Mouse (Mus musculus) midbrain, postnatal 0 days (tissue): ENCODE data around the gene Lmod2. TPM values are rescaled to one million over a fixed set of nuclear protein-coding genes. Genes with fewer than 3 reads are reported as not detected.

Experiments used
- ATAC-seq: fragments of 200-750 bp; cut with Nextera tagmentation; 2 replicates; pipeline ENCODE4 v1.8.0; 2017; ENCODE audit warnings: moderate number of reproducible peaks, mild to moderate bottlenecking, moderate TSS enrichment, moderate library complexity; ENCODE audit not compliant: low FRiP score
- DNase-seq: peaks from one replicate; pipeline ENCODE4 v3.0.0-alpha.2; 2015; ENCODE audit warnings: low spot score
- H3K27ac ChIP-seq: fragments of 300-500 bp; sonication (generic); 2 replicates; pipeline ENCODE4 v1.5.1; 2014; ENCODE audit warnings: low read depth, mild to moderate bottlenecking, low read length, mixed read lengths
- H3K27me3 ChIP-seq: fragments of 300-500 bp; sonication (generic); 2 replicates; pipeline ENCODE4 v1.6.1; 2014; ENCODE audit warnings: low read length, control low read depth, mixed read lengths; ENCODE audit not compliant: insufficient read depth
- H3K36me3 ChIP-seq: fragments of 300-500 bp; sonication (generic); 2 replicates; pipeline ENCODE4 v1.6.1; 2014; ENCODE audit warnings: low read length, control low read depth, mixed read lengths; ENCODE audit not compliant: insufficient read depth
- H3K4me1 ChIP-seq: fragments of 300-500 bp; sonication (generic); 2 replicates; pipeline ENCODE4 v1.6.1; 2014; ENCODE audit warnings: mild to moderate bottlenecking, control low read depth, antibody characterized with exemption, low read length, mixed read lengths; ENCODE audit not compliant: insufficient read depth
- H3K4me2 ChIP-seq: fragments of 300-500 bp; sonication (generic); 2 replicates; pipeline ENCODE4 v1.6.1; 2014; ENCODE audit warnings: low read depth, mild to moderate bottlenecking, low read length, mixed read lengths; ENCODE audit not compliant: poor library complexity, severe bottlenecking
- H3K4me3 ChIP-seq: fragments of 300-500 bp; sonication (generic); 2 replicates; pipeline ENCODE4 v1.5.1; 2014; ENCODE audit warnings: low read depth, mild to moderate bottlenecking, low read length, moderate library complexity
- H3K9ac ChIP-seq: fragments of 300-500 bp; sonication (generic); replicated peaks from 2 replicates; pipeline ENCODE4 v1.6.1; 2014; ENCODE audit warnings: mild to moderate bottlenecking, low read length, moderate library complexity, mixed read lengths; ENCODE audit not compliant: poor library complexity, severe bottlenecking
- H3K9me3 ChIP-seq: fragments of 300-500 bp; sonication (generic); 2 replicates; pipeline ENCODE4 v1.6.1; 2016; ENCODE audit warnings: low read length, control low read depth
- CTCF ChIP-seq: IDR thresholded peaks from 2 replicates; pipeline ENCODE4 v1.5.1; 2016; ENCODE audit warnings: antibody characterized with exemption, mild to moderate bottlenecking
- WGBS: fragments of 180-500 bp; shearing (Covaris S2); extraction: QIAGEN DNeasy Blood & Tissue Kit; methylation state at CpG from one replicate; pipeline ENCODE4 v1.1.7; 2014; 5-methylcytosine and 5-hydroxymethylcytosine counted together
- polyA plus RNA-seq: library from polyadenylated mRNA; unstranded; fragments of >200 nt; fragmentation: Nextera tagmentation; extraction: Ambion mirVana; gene quantifications from 2 replicates; pipeline ENCODE4 v1.2.1, GENCODE M21; 2015
- total RNA-seq: library from RNA; depleted of rRNA; stranded (reverse); fragments of >200 nt; gene quantifications from 2 replicates; pipeline ENCODE4 v1.2.3, GENCODE M21; 2014

Gene Lmod2
- total and polyA plus RNA-seq, 2 experiments from 2014 or later: not detected

DNA sequence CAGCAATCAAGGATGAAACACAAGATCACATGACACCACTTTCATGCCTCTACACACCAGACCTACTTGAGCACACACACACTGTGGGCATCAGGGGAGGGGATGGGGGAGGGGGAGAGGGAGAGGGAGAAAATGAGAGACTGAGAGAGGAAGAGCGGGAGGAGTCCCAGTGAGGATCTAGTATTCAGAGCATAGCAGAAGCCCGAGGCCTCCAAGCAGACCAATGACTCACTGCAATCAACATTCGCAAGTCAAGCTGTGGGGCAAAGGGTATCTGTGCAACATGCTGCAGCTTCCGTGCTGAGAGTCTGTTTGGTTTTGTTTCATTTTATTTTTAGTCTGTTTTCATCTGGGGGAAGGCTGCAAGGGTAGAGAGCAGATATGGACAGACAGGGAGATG is 34.5 kb downstream of the Lmod2 start:
- Histone ChIP-seq H3K36me3 (no peaks in the 10 kb centered on the region), H3K4me2 (no peak overlapping the region), H3K9ac (no peak overlapping the region), H3K9me3 (no peaks in the 10 kb centered on the region), H3K4me3 (no peak overlapping the region), H3K27ac (no peak overlapping the region), H3K27me3 (no peaks in the 10 kb centered on the region), H3K4me1 (no peaks in the 10 kb centered on the region)
- WGBS: 81% methylated on average over 4 of the region's 4 CpGs
- ATAC-seq (no peak), DNase-seq (no peak)
- TF ChIP-seq CTCF: no peak

DNA sequence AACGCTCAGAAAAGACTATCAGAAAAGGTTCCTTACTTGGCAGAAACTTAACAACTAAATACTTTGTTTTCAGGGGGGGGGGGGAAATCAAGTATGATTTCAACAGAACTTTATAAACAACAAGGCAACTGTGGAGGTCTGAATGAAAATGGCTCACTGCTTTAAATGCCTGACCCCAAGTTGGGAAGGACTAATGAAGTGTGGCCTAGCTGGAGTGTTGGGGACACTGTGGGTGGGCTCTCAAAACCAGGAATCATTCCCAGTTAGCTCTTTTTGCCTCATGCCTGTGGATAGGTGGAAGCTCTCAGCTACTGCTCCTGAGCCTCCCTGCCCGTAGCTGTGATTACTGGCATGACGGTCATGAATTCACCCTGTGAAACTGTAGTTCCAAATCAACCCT is 36.5 kb downstream of the Lmod2 start:
- no peak overlapping the region for H3K9ac ChIP-seq
- no peak for ATAC-seq
- no peaks in the 10 kb centered on the region for H3K27me3 ChIP-seq
- no peak overlapping the region for H3K27ac ChIP-seq
- H3K4me1 ChIP-seq: no peaks in the 10 kb centered on the region
- no peak overlapping the region for H3K4me3 ChIP-seq
- no peaks in the 10 kb centered on the region for H3K9me3 ChIP-seq
- DNase-seq: no peak
- no peak for TF ChIP-seq CTCF
- no peaks in the 10 kb centered on the region for H3K36me3 ChIP-seq
- H3K4me2 ChIP-seq: no peak overlapping the region
- WGBS: 91% methylated on average over 3 of the region's 3 CpGs

DNA sequence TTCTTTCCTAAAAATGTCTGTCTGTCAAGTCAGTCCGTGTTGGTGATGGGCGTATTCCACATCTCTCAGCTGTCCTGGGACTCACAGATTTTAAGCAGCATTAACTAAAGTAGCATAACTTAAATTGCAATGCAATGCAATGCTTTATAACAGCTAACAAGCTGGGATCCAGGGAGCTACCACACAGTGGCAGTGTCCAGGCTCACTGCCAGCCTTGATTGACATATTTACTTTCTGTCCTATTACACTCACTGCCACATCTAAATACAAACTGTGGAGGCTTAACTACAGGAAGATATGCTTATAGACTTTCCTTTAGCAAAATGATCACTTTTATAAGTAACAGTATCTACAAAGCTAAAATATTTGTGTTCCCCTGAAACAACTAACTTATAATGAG is 38.3 kb downstream of the Lmod2 start:
- peak; percentile 16 for DNase-seq
- TF ChIP-seq CTCF: peak; percentile 25; the same call in 1 of the 2 replicates
- no peak overlapping the region for H3K27ac ChIP-seq
- H3K4me3 ChIP-seq: no peak overlapping the region
- no peaks in the 10 kb centered on the region for H3K27me3 ChIP-seq
- no peaks in the 10 kb centered on the region for H3K9me3 ChIP-seq
- no peak overlapping the region for H3K9ac ChIP-seq
- H3K4me2 ChIP-seq: no peak overlapping the region
- no peaks in the 10 kb centered on the region for H3K36me3 ChIP-seq
- H3K4me1 ChIP-seq: no peaks in the 10 kb centered on the region
- 86% methylated on average over 2 of the region's 2 CpGs for WGBS
- ATAC-seq: no peak

DNA sequence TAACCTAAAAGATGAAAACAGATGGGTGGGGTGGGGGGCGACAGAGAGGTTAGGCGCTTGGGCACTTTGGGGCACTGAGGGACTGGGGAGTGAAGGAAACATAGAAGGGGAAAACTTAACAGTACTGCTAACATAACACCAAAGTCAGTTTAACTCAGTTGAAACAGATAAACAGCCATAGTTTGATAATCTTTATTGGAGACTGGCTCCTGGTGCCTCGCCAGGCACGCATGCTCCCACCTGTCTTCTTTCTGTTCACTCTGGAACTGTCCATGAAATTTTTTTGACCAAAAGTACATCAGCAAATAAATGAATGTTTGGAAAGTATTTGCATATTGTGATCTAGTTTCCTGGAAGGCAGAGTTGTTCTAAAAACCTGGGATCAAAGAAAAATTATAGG is 43.7 kb downstream of the Lmod2 start:
- no peaks in the 10 kb centered on the region for H3K27me3 ChIP-seq
- no peaks in the 10 kb centered on the region for H3K36me3 ChIP-seq
- H3K9me3 ChIP-seq: no peaks in the 10 kb centered on the region
- H3K4me2 ChIP-seq: no peak overlapping the region
- no peak overlapping the region for H3K27ac ChIP-seq
- WGBS: 97% methylated on average over 4 of the region's 4 CpGs
- no peak overlapping the region for H3K4me3 ChIP-seq
- no peak for TF ChIP-seq CTCF
- no peaks in the 10 kb centered on the region for H3K4me1 ChIP-seq
- H3K9ac ChIP-seq: no peak overlapping the region
- DNase-seq (no peak), ATAC-seq (no peak)

DNA sequence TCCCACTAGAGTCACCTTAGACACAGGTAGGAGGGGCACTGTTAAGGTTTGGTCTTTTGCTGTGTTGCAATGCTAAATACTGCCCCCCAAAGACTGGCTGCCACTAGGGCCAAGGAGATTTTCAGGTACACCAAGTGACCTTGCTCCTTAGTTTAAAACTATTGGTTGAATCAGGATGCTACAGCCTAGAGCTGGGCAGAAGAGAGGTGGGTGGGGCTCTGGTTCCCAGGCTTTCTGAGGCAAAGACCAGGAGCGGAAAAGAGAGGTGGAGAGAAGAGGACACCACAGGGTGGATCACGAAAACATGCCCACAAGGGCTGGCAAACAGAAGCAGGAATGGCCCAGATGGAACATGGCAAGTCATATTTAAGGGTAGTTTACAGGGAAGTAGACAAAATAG is 44.6 kb downstream of the Lmod2 start:
- H3K27ac ChIP-seq: no peak overlapping the region
- 93% methylated on average over 2 of the region's 2 CpGs for WGBS

DNA sequence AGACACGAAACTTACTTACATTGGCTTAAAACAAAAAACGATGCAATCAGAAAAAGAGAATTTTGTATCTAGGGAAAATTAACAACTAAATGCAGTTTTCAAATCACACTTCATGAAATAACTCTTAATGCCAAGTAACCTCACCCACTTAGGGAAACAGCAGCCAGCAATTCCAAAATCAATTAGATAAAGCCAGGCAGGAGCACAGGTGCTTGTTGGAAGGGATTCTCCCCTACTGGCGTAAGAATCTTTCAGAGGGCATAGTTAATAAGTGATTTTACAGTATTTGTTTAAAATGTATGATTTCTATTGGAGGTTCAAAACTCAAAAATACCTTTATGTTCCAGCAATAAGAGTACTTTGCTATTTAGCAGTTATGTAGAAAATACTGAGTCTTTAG is 45.4 kb downstream of the Lmod2 start:
- Histone ChIP-seq H3K27me3 (no peaks in the 10 kb centered on the region), H3K4me1 (no peaks in the 10 kb centered on the region; the same call in 1 of the 2 replicates), H3K27ac (no peak overlapping the region), H3K9ac (no peak overlapping the region), H3K4me3 (no peak overlapping the region), H3K9me3 (no peaks in the 10 kb centered on the region), H3K4me2 (no peak overlapping the region), H3K36me3 (no peaks in the 10 kb centered on the region)
- TF ChIP-seq CTCF: no peak
- no peak for DNase-seq
- WGBS: over 99% methylated on average over 3 of the region's 3 CpGs
- no peak for ATAC-seq

More for the DNA sequence above, 44.6 kb downstream of the Lmod2 start:
- no peaks in the 10 kb centered on the region for H3K36me3 ChIP-seq
- H3K27me3 ChIP-seq: no peaks in the 10 kb centered on the region
- H3K9me3 ChIP-seq: no peaks in the 10 kb centered on the region
- no peak for ATAC-seq
- TF ChIP-seq CTCF: no peak
- H3K4me3 ChIP-seq: no peak overlapping the region
- H3K9ac ChIP-seq: no peak overlapping the region
- DNase-seq: no peak
- no peaks in the 10 kb centered on the region; the same call in 1 of the 2 replicates for H3K4me1 ChIP-seq
- H3K4me2 ChIP-seq: no peak overlapping the region
